Mouse (Mus musculus) kidney, adult 2 months (tissue): Measurements from ENCODE around the gene Rps6ka2. TPM values are rescaled to one million over a fixed set of nuclear protein-coding genes. Genes with fewer than 3 reads are reported as not detected.
"Not testable (repeated sequence)": the region's sequence is repeated elsewhere in the genome, so short reads cannot be mapped to it uniquely, and the experiment has no call there.

Experiments
- DNase-seq: peaks from one replicate; pipeline ENCODE4 v3.0.0; 2021
- H3K27ac ChIP-seq: fragments of 200-500 bp; 2 replicates; pipeline ENCODE4 v1.5.1; 2012; ENCODE audit warnings: low read depth, low read length, control low read depth, inconsistent platforms; ENCODE audit not compliant: insufficient read depth
- H3K27me3 ChIP-seq: fragments of 200-500 bp; replicated peaks from 2 replicates; pipeline ENCODE4 v1.6.1; 2012; ENCODE audit warnings: mild to moderate bottlenecking, moderate library complexity, low read length, inconsistent platforms; ENCODE audit not compliant: control insufficient read depth, insufficient read depth
- H3K36me3 ChIP-seq: fragments of 200-500 bp; 2 replicates; pipeline ENCODE4 v1.6.1; 2012; ENCODE audit warnings: mild to moderate bottlenecking, moderate library complexity, low read length, inconsistent platforms; ENCODE audit not compliant: control insufficient read depth, insufficient read depth
- H3K4me1 ChIP-seq: fragments of 200-500 bp; 2 replicates; pipeline ENCODE4 v1.6.1; 2011; ENCODE audit warnings: low read length; ENCODE audit not compliant: control insufficient read depth, insufficient read depth
- H3K4me3 ChIP-seq: fragments of 200-500 bp; 2 replicates; pipeline ENCODE4 v1.5.1; 2011; ENCODE audit warnings: mild to moderate bottlenecking, low read depth, low read length, control low read depth; ENCODE audit not compliant: insufficient read depth
- CTCF ChIP-seq: fragments of 200-500 bp; conservative IDR thresholded peaks from 2 replicates; pipeline ENCODE4 v1.5.1; 2011; ENCODE audit warnings: low read depth, mild to moderate bottlenecking, control low read depth, low read length, moderate library complexity, mixed read lengths; ENCODE audit not compliant: insufficient read depth, insufficient read length
- POLR2A ChIP-seq: fragments of 200-500 bp; IDR thresholded peaks from one replicate; pipeline ENCODE4 v1.6.1; 2011; ENCODE audit warnings: low read depth, low read length, control low read depth
- WGBS: fragments of 180-500 bp; shearing (Covaris S2); methylation state at CpG from one replicate; pipeline ENCODE4 v1.1.7; 2018; 5-methylcytosine and 5-hydroxymethylcytosine counted together
- polyA plus RNA-seq: library from polyadenylated mRNA; depleted of rRNA; stranded (reverse); fragments of >200 nt; gene quantifications from 2 replicates; pipeline ENCODE4 v1.2.3, GENCODE M21; 2012

The Rps6ka2 gene
- polyA plus RNA-seq, 1 experiment = 5.5 TPM

GRCm38 (mm10) chr17:7292012-7292684 is 122.2 kb downstream of the Rps6ka2 start:
- DNase-seq = no peak
- WGBS = 88% methylated on average over 11 of the region's 11 CpGs
- Histone ChIP-seq H3K4me1 (no peaks in the 10 kb centered on the region; the same call in 1 of the 2 replicates), H3K4me3 (no peak overlapping the region), H3K27me3 (no peaks in the 10 kb centered on the region), H3K27ac (no peak overlapping the region), H3K36me3 (no peaks in the 10 kb centered on the region)
- TF ChIP-seq CTCF (no peak), POLR2A (no peak)

- peak; percentile 31 for TF ChIP-seq CTCF
- not testable (repeated sequence) for H3K36me3 ChIP-seq, H3K27ac ChIP-seq, H3K4me3 ChIP-seq, H3K27me3 ChIP-seq, H3K4me1 ChIP-seq
- WGBS = 58% methylated on average over 8 of the region's 8 CpGs
- DNase-seq = peak; percentile 57
Measured at GRCm38 (mm10) chr17:7306278-7307196, 136.6 kb downstream of the Rps6ka2 start.

- not testable (repeated sequence) for H3K4me1 ChIP-seq, H3K27ac ChIP-seq, H3K4me3 ChIP-seq, H3K27me3 ChIP-seq, H3K36me3 ChIP-seq
- DNase-seq = peak; percentile 4
- WGBS = 79% methylated on average over 8 of the region's 8 CpGs
Measured at GRCm38 (mm10) chr17:7315693-7316382, 145.9 kb downstream of the Rps6ka2 start.

- 79% methylated on average over 6 of the region's 6 CpGs for WGBS
- peak; percentile 8 for DNase-seq
- not testable (repeated sequence) for H3K4me1 ChIP-seq, H3K36me3 ChIP-seq, H3K4me3 ChIP-seq, H3K27me3 ChIP-seq, H3K27ac ChIP-seq
Measured at GRCm38 (mm10) chr17:7319789-7320188, 149.9 kb downstream of the Rps6ka2 start.

GRCm38 (mm10) chr17:7324346-7324745 is 154.4 kb downstream of the Rps6ka2 start, which contains the start of gene Tcp10a:
TSS of gene Tcp10a (plus strand) at chr17:7324646.
- H3K4me3 ChIP-seq, DNase-seq, H3K27ac ChIP-seq, H3K27me3 ChIP-seq, H3K36me3 ChIP-seq, H3K4me1 ChIP-seq: not testable (repeated sequence)
- 92% methylated on average over 4 of the region's 5 CpGs for WGBS

- H3K4me1 ChIP-seq, H3K27ac ChIP-seq, H3K36me3 ChIP-seq, H3K27me3 ChIP-seq, DNase-seq, H3K4me3 ChIP-seq: not testable (repeated sequence)
- WGBS = 77% methylated on average over 8 of the region's 8 CpGs
Measured at GRCm38 (mm10) chr17:7326415-7326814, 156.5 kb downstream of the Rps6ka2 start.

- H3K27me3 ChIP-seq, H3K4me1 ChIP-seq, H3K36me3 ChIP-seq, H3K27ac ChIP-seq, DNase-seq, H3K4me3 ChIP-seq: not testable (repeated sequence)
- 56% methylated on average over 4 of the region's 5 CpGs for WGBS
Measured at GRCm38 (mm10) chr17:7332745-7333144, 162.8 kb downstream of the Rps6ka2 start.

- H3K36me3 ChIP-seq, DNase-seq, H3K4me1 ChIP-seq, H3K4me3 ChIP-seq, H3K27ac ChIP-seq, H3K27me3 ChIP-seq: not testable (repeated sequence)
- WGBS = 55% methylated on average over 9 of the region's 9 CpGs
Measured at GRCm38 (mm10) chr17:7337381-7337780, 167.5 kb downstream of the Rps6ka2 start.

GRCm38 (mm10) chr17:7348765-7349164 is 178.8 kb downstream of the Rps6ka2 start:
- not testable (repeated sequence) for H3K4me3 ChIP-seq, H3K27me3 ChIP-seq, H3K36me3 ChIP-seq, DNase-seq, H3K4me1 ChIP-seq, H3K27ac ChIP-seq
- WGBS = 53% methylated on average over 2 of the region's 3 CpGs

GRCm38 (mm10) chr17:7352596-7352995 is 182.7 kb downstream of the Rps6ka2 start, which contains the start of gene Ttll2:
TSS of gene Ttll2 (minus strand) at chr17:7352696.
- not testable (repeated sequence) for H3K36me3 ChIP-seq, H3K27me3 ChIP-seq, H3K4me3 ChIP-seq, DNase-seq, H3K4me1 ChIP-seq, H3K27ac ChIP-seq
- WGBS = 87% methylated on average over 1 of the region's 1 CpGs
